Mouse (Mus musculus) G1E (cell line): ENCODE data around the gene Ryr1. TPM values are rescaled to one million over a fixed set of nuclear protein-coding genes. Genes with fewer than 3 reads are reported as not detected.

Source experiments
- ATAC-seq: 2 replicates; pipeline ENCODE4 v1.8.0; 2016; ENCODE audit warnings: mild to moderate bottlenecking; ENCODE audit not compliant: insufficient number of reproducible peaks, poor library complexity, low FRiP score, severe bottlenecking; ENCODE audit errors: extremely low read depth
- DNase-seq: peaks from one replicate; pipeline ENCODE4 v3.0.0; 2012; ENCODE audit warnings: low spot score
- H3K27me3 ChIP-seq: 2 replicates; pipeline ENCODE4 v1.6.1; 2012; ENCODE audit warnings: mild to moderate bottlenecking, low read length, inconsistent platforms; ENCODE audit not compliant: insufficient read depth
- H3K36me3 ChIP-seq: replicated peaks from 2 replicates; pipeline ENCODE3; 2012; ENCODE audit warnings: mild to moderate bottlenecking, inconsistent platforms
- H3K4me1 ChIP-seq: 2 replicates; pipeline ENCODE4 v1.6.1; 2012; ENCODE audit warnings: low read depth, low read length, inconsistent platforms, mixed read lengths; ENCODE audit not compliant: insufficient read depth
- H3K4me3 ChIP-seq: 2 replicates; pipeline ENCODE4 v1.5.1; 2012; ENCODE audit warnings: low read depth, mild to moderate bottlenecking, inconsistent platforms, low read length, moderate library complexity, mixed read lengths
- H3K9me3 ChIP-seq: replicated peaks from 2 replicates; pipeline ENCODE4 v1.6.1; 2012; ENCODE audit warnings: inconsistent platforms
- CTCF ChIP-seq: IDR thresholded peaks from 2 replicates; pipeline ENCODE4 v1.5.1; 2012; ENCODE audit warnings: low read depth, low read length, inconsistent platforms, mixed read lengths
- GATA1 ChIP-seq: IDR thresholded peaks from 2 replicates; pipeline ENCODE4 v1.6.1; 2012; ENCODE audit warnings: borderline replicate concordance, low read length, inconsistent platforms, mixed read lengths
- GATA2 ChIP-seq: IDR thresholded peaks from 2 replicates; pipeline ENCODE4 v1.6.1; 2012; ENCODE audit warnings: low read depth, low read length, inconsistent platforms, borderline replicate concordance
- POLR2AphosphoS5 ChIP-seq: IDR thresholded peaks from 2 replicates; pipeline ENCODE4 v1.6.1; 2012; ENCODE audit warnings: low read depth, low read length, inconsistent platforms; ENCODE audit not compliant: insufficient replicate concordance
- TAL1 ChIP-seq: conservative IDR thresholded peaks from 2 replicates; pipeline ENCODE4 v1.6.1; 2012; ENCODE audit warnings: low read depth, low read length, inconsistent platforms, mixed read lengths
- polyA plus RNA-seq: library from polyadenylated mRNA; stranded (reverse); fragments of >175 nt; gene quantifications from 2 replicates; pipeline ENCODE4 v1.2.3, GENCODE M21; 2012
- total RNA-seq, 2 experiments: library from RNA; stranded (forward) in 1 of 2; stranded (reverse) in 1 of 2; fragments of 200-1000 nt in 1 of 2; fragments of >200 nt in 1 of 2; fragmentation: Nextera tagmentation in 1 of 2; gene quantifications; 2 replicates each; pipeline ENCODE4 v1.2.3; 2014 to 2017

The Ryr1 gene
- total and polyA plus RNA-seq, 3 experiments = under 0.01 to 0.38 (median 0.30) TPM

GRCm38 (mm10) chr7:28993402-28993801 lies 131.6 kb downstream of the Ryr1 start:
- H3K36me3 ChIP-seq = peaks cover 69% of the 10 kb centered on the region
- ATAC-seq (no peak), DNase-seq (no peak)
- no peak for TF ChIP-seq POLR2AphosphoS5
- TF ChIP-seq GATA2 = no peak
- TF ChIP-seq CTCF = no peak
- TF ChIP-seq TAL1 = no peak
- no peak for TF ChIP-seq GATA1
- no peaks in the 10 kb centered on the region for H3K9me3 ChIP-seq
- no peak overlapping the region for H3K4me3 ChIP-seq
- H3K27me3 ChIP-seq = no peaks in the 10 kb centered on the region
- 0 out of 2 replicates have a peak, but pooled peaks cover 7% of the 10 kb centered on the region for H3K4me1 ChIP-seq

GRCm38 (mm10) chr7:28992997-28993396 lies 132.0 kb downstream of the Ryr1 start:
- DNase-seq (no peak), ATAC-seq (no peak)
- TF ChIP-seq GATA1 (no peak), TAL1 (no peak), CTCF (no peak), GATA2 (no peak), POLR2AphosphoS5 (no peak)
- H3K4me1 ChIP-seq = 0 out of 2 replicates have a peak, but pooled peaks cover 7% of the 10 kb centered on the region
- H3K36me3 ChIP-seq = peaks cover 71% of the 10 kb centered on the region
- H3K27me3 ChIP-seq = no peaks in the 10 kb centered on the region
- H3K4me3 ChIP-seq = no peak overlapping the region
- H3K9me3 ChIP-seq = no peaks in the 10 kb centered on the region

- TF ChIP-seq CTCF = peak; percentile 36; the same call in 1 of the 2 replicates
- no peak for TF ChIP-seq GATA1
- peaks cover 7% of the 10 kb centered on the region; the same call in 1 of the 2 replicates for H3K4me1 ChIP-seq
- no peak overlapping the region for H3K4me3 ChIP-seq
- H3K9me3 ChIP-seq = no peaks in the 10 kb centered on the region
- no peaks in the 10 kb centered on the region for H3K27me3 ChIP-seq
- ATAC-seq = no peak
- H3K36me3 ChIP-seq = peaks cover 83% of the 10 kb centered on the region
- no peak for DNase-seq
Observed at GRCm38 (mm10) chr7:28991616-28992015, 133.4 kb downstream of the Ryr1 start.

GRCm38 (mm10) chr7:28990766-28991273 lies 134.2 kb downstream of the Ryr1 start:
- Histone ChIP-seq H3K9me3 (no peaks in the 10 kb centered on the region), H3K36me3 (peaks cover 85% of the 10 kb centered on the region), H3K27me3 (no peaks in the 10 kb centered on the region), H3K4me1 (peaks cover 7% of the 10 kb centered on the region; the same call in 1 of the 2 replicates), H3K4me3 (no peak overlapping the region)
- TF ChIP-seq GATA2 = no peak
- no peak for TF ChIP-seq GATA1
- no peak for TF ChIP-seq TAL1
- no peak for TF ChIP-seq POLR2AphosphoS5
- no peak for TF ChIP-seq CTCF
- DNase-seq = no peak
- ATAC-seq = no peak

GRCm38 (mm10) chr7:28985207-28985606 lies 139.8 kb downstream of the Ryr1 start:
- TF ChIP-seq TAL1 = no peak
- Histone ChIP-seq H3K9me3 (no peaks in the 10 kb centered on the region), H3K27me3 (no peaks in the 10 kb centered on the region), H3K36me3 (peaks cover 57% of the 10 kb centered on the region), H3K4me1 (peaks cover 35% of the 10 kb centered on the region), H3K4me3 (no peak overlapping the region)
- DNase-seq (no peak), ATAC-seq (no peak)

- Histone ChIP-seq H3K9me3 (no peaks in the 10 kb centered on the region), H3K27me3 (no peaks in the 10 kb centered on the region), H3K36me3 (peaks cover 55% of the 10 kb centered on the region), H3K4me3 (no peak overlapping the region), H3K4me1 (peaks cover 39% of the 10 kb centered on the region)
- no peak for ATAC-seq
- no peak for DNase-seq
- TF ChIP-seq GATA1 = no peak
- no peak for TF ChIP-seq POLR2AphosphoS5
- no peak for TF ChIP-seq TAL1
- TF ChIP-seq GATA2 = no peak
- no peak for TF ChIP-seq CTCF
Observed at GRCm38 (mm10) chr7:28984452-28984851, 140.5 kb downstream of the Ryr1 start.

GRCm38 (mm10) chr7:28983849-28984248 lies 141.1 kb downstream of the Ryr1 start:
- Histone ChIP-seq H3K4me1 (peaks cover 43% of the 10 kb centered on the region), H3K36me3 (peaks cover 56% of the 10 kb centered on the region)
- no peak for ATAC-seq

More at GRCm38 (mm10) chr7:28983849-28984248, 141.1 kb downstream of the Ryr1 start:
- no peak for TF ChIP-seq POLR2AphosphoS5
- no peak for TF ChIP-seq GATA2
- no peak for DNase-seq
- Histone ChIP-seq H3K9me3 (no peaks in the 10 kb centered on the region), H3K27me3 (no peaks in the 10 kb centered on the region), H3K4me3 (no peak overlapping the region)
